Mouse (Mus musculus) induced T-regulatory cell, adult 2 months (primary cell): ENCODE measurements around the gene Peak1.
"Not testable (repeated sequence)": the region's sequence is repeated elsewhere in the genome, so short reads cannot be mapped to it uniquely, and the experiment has no call there.

Experiments used
- DNase-seq: peaks from one replicate; pipeline ENCODE4 v3.0.0-alpha.2; 2012; ENCODE audit warnings: low read depth

Gene Peak1

GRCm38 (mm10) chr9:56255676-56256432, 162.0 kb downstream of the Peak1 start:
- no peak for DNase-seq

GRCm38 (mm10) chr9:56244336-56244735, 173.5 kb downstream of the Peak1 start:
- no peak for DNase-seq

DNA sequence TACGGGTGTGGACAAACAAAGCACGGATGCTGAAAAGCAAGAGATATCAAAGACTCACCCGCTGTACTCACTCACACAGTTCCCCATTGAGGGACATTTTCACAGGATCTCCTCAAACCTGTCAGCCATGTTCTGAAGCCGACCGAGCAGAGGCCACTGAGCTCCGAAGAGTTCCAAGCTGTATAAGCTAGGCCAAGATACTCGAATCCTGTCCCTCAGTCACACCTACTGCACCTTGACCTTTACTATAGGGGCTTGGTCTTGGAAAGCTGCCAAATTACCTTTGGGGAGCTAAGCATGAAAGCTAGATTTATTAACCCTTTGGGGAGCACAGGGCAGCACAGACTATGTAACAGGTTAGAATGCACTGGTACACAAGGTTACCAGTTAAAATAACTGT, 174.0 kb downstream of the Peak1 start:
- no peak for DNase-seq

DNA sequence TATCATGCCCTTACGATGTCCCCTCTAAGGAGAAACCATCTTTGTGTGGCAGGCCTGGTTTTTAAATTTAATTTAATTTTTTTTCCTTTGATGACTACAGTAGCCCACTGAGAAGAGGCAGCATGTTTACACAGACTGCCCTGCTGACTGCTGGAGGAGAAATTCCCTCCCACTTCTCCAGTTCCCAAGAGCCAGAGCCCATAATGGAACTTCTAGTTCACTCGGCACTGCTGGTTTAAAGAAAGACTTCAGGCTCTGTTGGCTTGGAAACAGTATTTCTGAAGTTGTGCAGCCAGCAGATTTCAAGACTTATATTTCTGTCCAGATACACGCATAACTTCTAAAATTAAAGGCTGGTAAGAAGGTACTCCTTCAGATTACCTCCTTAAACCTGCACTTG, 175.2 kb downstream of the Peak1 start:
- no peak for DNase-seq

GRCm38 (mm10) chr9:56241076-56241475, 176.8 kb downstream of the Peak1 start:
- no peak for DNase-seq

DNA sequence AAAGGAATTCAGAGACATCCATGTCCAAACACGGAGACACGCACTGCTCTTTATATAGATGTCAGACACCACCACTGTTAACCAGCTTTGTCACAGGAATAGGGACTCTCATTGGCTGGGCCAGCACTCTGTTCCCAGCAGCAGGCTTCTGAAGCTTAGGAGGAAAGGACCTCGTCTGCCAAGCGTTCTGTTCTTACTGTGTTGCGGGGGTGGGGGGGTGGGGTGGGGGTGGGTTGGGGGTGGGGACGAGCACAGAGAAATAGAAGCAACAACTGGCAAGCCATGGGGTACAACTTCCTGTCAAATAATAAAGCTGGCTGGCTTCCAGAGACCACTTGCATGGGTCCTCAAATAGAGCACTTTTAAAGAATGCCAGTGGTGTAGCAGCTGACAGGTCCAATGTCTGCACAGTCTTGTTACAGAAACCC, 182.0 kb downstream of the Peak1 start:
- no peak for DNase-seq

GRCm38 (mm10) chr9:56235281-56235680, 182.6 kb downstream of the Peak1 start:
- DNase-seq = no peak

- DNase-seq = no peak
These were observed 183.3 kb downstream of the Peak1 start for GRCm38 (mm10) chr9:56234561-56234960.

GRCm38 (mm10) chr9:56233316-56233715, 184.6 kb downstream of the Peak1 start:
- no peak for DNase-seq

GRCm38 (mm10) chr9:56230906-56231305, 187.0 kb downstream of the Peak1 start:
- DNase-seq = no peak

DNA sequence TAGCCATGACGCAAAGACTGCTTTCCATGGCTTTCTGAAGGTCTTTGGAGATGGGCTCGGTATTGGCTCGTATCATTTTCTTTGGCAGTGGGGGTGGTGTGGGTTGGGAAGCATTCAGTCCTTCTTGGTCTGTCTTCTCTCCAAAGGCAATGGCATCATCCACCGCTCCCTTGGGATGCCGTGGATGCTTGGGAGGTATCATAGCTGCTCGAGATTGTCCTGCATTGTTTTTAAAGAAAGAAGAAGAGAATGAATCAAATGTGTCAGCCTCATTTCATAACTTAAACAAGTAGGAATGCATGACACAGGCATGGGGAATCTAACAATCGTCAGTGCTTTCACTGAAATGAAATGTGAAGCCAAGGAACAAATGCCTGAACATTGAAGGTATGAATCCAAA, 190.2 kb downstream of the Peak1 start:
- no peak for DNase-seq

DNA sequence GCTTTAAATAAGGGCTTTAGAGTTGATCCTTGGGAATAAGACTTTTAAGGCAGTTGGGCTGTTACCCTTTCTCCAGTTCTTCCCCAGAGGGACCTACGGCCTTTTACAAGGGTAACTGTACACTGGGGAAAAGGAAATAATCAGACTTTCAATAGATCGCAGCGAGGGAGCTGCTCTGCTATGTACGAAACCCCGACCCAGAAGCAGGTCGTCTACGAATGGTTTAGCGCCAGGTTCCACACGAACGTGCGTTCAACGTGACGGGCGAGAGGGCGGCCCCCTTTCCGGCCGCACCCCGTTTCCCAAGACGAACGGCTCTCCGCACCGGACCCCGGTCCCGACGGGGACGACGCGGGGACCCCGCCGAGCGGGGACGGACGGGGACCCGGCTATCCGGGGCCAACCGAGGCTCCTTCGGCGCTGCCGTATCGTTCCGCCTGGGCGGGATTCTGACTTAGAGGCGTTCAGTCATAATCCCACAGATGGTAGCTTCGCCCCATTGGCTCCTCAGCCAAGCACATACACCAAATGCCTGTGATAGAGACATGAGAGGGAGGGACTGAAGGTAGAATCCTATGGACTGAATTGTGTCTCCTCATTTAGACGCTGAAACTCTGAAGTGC, 194.3 kb downstream of the Peak1 start:
- DNase-seq = not testable (repeated sequence)

DNA sequence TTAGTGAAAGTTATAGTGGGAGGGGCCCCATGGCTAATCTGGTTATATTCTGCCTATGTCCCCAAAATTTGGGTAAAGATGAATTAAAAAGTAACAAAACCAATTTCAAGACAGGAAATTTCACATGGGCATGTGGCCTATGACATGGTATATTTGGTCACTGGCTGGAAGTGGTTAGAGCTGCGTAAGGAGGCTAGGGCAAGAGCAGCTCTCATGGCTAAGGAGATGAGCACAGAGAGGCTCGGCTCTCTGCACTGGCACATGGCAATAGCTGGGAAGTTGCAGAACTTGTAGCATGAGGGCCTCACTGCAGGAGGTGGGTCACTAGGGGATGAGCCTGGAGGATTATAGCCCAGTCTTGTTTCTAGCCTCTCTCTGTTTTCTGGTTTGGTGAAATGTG, 199.0 kb downstream of the Peak1 start:
- no peak for DNase-seq

DNA sequence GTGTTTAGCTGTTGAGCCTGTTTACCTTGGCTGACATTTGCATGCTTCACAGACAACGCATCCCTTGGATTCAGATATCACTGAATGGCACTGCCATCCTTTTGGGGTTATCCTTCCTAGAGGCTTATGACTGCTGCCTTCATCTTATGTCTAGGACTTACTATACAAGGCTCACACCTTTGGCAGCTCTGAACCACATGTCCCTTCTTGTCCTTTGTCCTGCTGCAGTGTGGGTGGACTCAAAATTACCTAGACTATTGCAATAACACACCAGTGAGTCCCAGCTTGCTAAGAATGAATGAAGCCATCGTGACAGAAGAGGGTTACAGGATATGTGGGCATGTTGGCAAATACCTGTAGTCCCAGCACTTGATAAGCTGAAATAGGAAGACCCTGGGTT, 199.8 kb downstream of the Peak1 start:
- no peak for DNase-seq

DNA sequence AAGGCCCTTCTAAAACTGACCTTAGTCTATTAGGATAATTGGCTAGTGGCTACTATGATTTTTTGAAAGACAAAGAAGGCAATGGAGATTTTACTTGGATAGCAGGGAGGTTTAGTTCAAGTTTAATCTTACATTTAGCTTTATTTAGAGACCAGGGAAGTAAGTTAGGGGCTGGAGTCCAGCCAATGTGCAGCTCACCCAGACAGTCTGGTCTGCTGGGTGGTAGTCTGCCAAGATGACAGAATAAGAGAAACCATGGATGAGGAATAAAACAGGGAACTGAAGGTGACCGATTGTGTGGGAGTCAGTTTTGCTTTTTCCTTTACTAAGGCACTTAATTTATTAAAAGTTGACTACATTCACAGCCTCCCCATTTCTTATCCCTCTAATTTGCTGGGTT, 200.5 kb downstream of the Peak1 start:
- no peak for DNase-seq

- DNase-seq = peak; percentile 72
These were observed 204.2 kb downstream of the Peak1 start for GRCm38 (mm10) chr9:56213451-56214291.

- DNase-seq = peak; percentile 43
These were observed 209.1 kb downstream of the Peak1 start for GRCm38 (mm10) chr9:56208817-56209216.

DNA sequence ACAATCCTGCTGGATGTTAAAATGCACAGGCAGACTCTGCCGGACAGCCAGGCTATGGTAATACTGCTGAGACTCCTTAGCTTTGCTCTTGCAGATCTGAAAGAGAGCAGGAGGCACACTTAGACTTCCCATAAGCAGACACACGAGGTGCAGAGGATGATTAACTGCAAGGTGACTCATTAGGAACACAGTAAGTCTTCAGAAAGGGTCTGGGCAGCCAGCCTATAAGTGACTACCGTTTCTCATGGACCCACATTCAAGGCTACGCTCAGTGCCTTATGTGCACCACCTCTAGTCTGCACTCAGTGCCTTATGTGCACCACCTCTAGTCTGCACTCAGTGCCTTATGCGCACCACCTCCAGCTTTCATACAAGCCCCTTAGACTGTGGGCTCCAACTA, 210.4 kb downstream of the Peak1 start:
- DNase-seq = no peak

DNA sequence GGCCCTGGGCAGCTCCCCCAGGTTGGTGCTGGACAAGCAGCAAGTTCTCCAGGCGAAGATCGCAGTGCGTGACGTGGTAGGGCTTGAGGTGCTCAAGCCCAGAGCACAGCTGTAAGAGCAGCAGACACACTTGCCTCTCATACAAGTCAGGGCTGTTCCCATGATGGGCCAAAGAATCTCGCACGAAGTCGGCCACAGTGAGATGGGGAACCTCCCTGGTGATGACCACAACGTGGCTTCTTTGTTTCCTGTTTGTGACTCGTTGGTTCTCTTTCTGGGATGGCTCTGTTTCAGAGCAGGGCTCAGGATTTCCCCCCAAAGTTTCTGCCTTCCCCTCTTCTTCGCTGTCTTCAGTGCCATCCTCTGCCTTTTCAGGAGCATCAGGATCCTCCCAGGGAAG, 210.8 kb downstream of the Peak1 start:
- peak; percentile 34 for DNase-seq

- DNase-seq = no peak
These were observed 212.5 kb downstream of the Peak1 start for GRCm38 (mm10) chr9:56205336-56205735.

GRCm38 (mm10) chr9:56204316-56204715, 213.6 kb downstream of the Peak1 start:
- no peak for DNase-seq

DNA sequence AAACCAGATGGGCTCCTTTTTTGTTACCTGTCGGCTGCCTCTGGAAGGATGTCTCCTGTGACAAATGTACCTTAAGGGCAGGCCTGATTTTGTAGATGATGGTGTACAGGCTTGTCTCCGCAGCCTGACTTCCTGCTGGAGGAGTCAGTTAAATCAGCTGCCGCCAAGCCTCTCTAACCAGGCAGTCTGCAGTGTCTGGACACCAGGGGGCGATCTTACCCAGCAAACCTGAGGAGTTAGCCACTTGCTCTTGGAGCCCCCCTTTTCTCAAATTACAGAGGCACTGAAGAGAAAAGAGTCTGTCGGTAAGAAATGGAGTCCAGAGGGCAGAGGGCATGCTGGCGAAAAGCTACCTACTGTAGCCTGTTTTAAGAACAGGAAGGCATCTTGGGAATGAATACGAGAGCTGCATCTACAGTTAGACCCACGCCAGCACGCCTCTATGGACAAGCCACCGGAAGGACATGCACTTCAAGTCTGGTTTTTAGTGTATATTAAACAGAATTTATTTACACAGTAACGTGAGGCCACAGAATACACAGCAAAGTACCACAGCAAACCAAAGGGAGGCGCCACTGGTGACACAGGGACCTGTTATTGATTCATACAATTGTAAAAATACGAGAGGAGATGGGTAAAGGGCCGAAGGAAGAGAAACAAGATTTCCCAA, 217.1 kb downstream of the Peak1 start:
- peak; percentile 85 for DNase-seq
